Mouse (Mus musculus) adrenal gland, postnatal 10 days (tissue): ENCODE measurements around the gene Fignl2. TPM values are rescaled to one million over a fixed set of nuclear protein-coding genes. Genes with fewer than 3 reads are reported as not detected.

Source experiments
- DNase-seq: peaks from one replicate; pipeline ENCODE4 v3.0.0; 2021; ENCODE audit warnings: mixed read lengths
- total RNA-seq, 2 experiments: library from RNA; stranded (reverse); gene quantifications; 2 replicates each; pipeline ENCODE4 v1.2.3; 2021

Gene Fignl2
- total RNA-seq, 2 experiments from 2014 or later = 8.4 to 11.0 TPM

- no peak for DNase-seq
Measured at GRCm38 (mm10) chr15:101008386-101009010, 69.9 kb downstream of the Fignl2 start.

- no peak for DNase-seq
Measured at GRCm38 (mm10) chr15:101007236-101007635, 71.1 kb downstream of the Fignl2 start.

- DNase-seq = peak; percentile 80
Measured at GRCm38 (mm10) chr15:101006251-101007040, 71.9 kb downstream of the Fignl2 start.

- no peak for DNase-seq
Measured at GRCm38 (mm10) chr15:101005717-101006116, 72.7 kb downstream of the Fignl2 start.

GRCm38 (mm10) chr15:101004538-101004937 is 73.8 kb downstream of the Fignl2 start:
- DNase-seq = no peak

- no peak for DNase-seq
Measured at GRCm38 (mm10) chr15:101002466-101002865, 75.9 kb downstream of the Fignl2 start.

GRCm38 (mm10) chr15:101001685-101002084 is 76.7 kb downstream of the Fignl2 start:
- no peak for DNase-seq

Other genes starting within 250 kb of the Fignl2 start
- gene Scn8a, start 208.7 kb downstream of the Fignl2 start, total RNA-seq = 1 to 10 TPM; 2.5 to 5.6 TPM
- gene Gm47841, start 31.2 kb downstream of the Fignl2 start, total RNA-seq = under 1 TPM in 1 of 2 experiments, not detected in 1; 0.33 TPM
- gene Ankrd33, start 37.2 kb upstream of the Fignl2 start, total RNA-seq = under 1 TPM; 0.24 to 0.33 TPM
- 10 to 100 TPM; 19.5 to 19.8 TPM for gene Acvrl1, start 50.0 kb upstream of the Fignl2 start, total RNA-seq
- gene Acvr1b, start 95.5 kb upstream of the Fignl2 start, total RNA-seq = 10 to 100 TPM; 10.8 to 13.4 TPM
- 10 to 100 TPM; 16.4 to 24.0 TPM for gene Grasp, start 145.6 kb upstream of the Fignl2 start, total RNA-seq
- gene Nr4a1, start 175.7 kb upstream of the Fignl2 start, total RNA-seq = 100 to 1,000 TPM in 1 of 2 experiments, 10 to 100 TPM in 1; 95.8 to 589 TPM
- gene Atg101, start 205.7 kb upstream of the Fignl2 start, total RNA-seq = 100 to 1,000 TPM in 1 of 2 experiments, 10 to 100 TPM in 1; 36.6 to 103 TPM
- 1 to 10 TPM; 1.0 to 2.4 TPM for gene 6030408B16Rik, start 214.6 kb upstream of the Fignl2 start, total RNA-seq